Comparison of ENCODE assay signal across 8 mouse cellular contexts in genomic region chr8:117256292-117256938, GRCm38 (mm10). TPM values are rescaled to one million over a fixed set of nuclear protein-coding genes. Genes with fewer than 3 reads are reported as not detected.
DNase-seq lines count a peak whose midpoint lies in the region; ATAC-seq and TF ChIP-seq lines count a peak whose summit lies in the region.

No protein-coding gene starts in this region.

- under 1% methylated on average over 40 of the region's 92 CpGs for WGBS in forebrain, embryonic 12.5 days
- WGBS in heart, postnatal 0 days = under 1% methylated on average over 60 of the region's 92 CpGs
- WGBS in liver, embryonic 16.5 days (ENCODE audit: insufficient replicate concordance) = under 1% methylated on average over 54 of the region's 92 CpGs
- WGBS in neural tube, embryonic 12.5 days = under 1% methylated on average over 90 of the region's 92 CpGs
- WGBS in stomach, postnatal 0 days = under 1% methylated on average over 24 of the region's 92 CpGs

- peak overlapping the region; percentile 75 for H3K4me2 ChIP-seq in forebrain, embryonic 12.5 days
- peak overlapping the region; percentile 93 for H3K4me2 ChIP-seq in heart, postnatal 0 days (ENCODE audit: low read depth, low read length)
- H3K4me2 ChIP-seq in liver, embryonic 16.5 days (ENCODE audit: low read depth, low read length) = peak overlapping the region; percentile 86
- H3K4me2 ChIP-seq in neural tube, embryonic 12.5 days (replicated peaks) = peak overlapping the region; percentile 83
- H3K4me2 ChIP-seq in stomach, postnatal 0 days (replicated peaks; ENCODE audit: low read depth) = peak overlapping the region; percentile 75

- ATAC-seq in forebrain, embryonic 12.5 days (ENCODE audit: low FRiP score) = peak; percentile 91
- peak; percentile 93 for ATAC-seq in heart, postnatal 0 days (ENCODE audit: insufficient read depth, low read depth)
- ATAC-seq in liver, embryonic 16.5 days (ENCODE audit: low read depth) = peak; percentile 91
- peak; percentile 85 for ATAC-seq in neural tube, embryonic 12.5 days (ENCODE audit: low FRiP score, low read depth)
- peak; percentile 91 for ATAC-seq in stomach, postnatal 0 days (ENCODE audit: low FRiP score, low TSS enrichment)

- peaks cover 36% of the 10 kb centered on the region for H3K27me3 ChIP-seq in E14TG2a.4 (ENCODE audit: insufficient read depth, low read length)
- H3K27me3 ChIP-seq in forebrain, embryonic 12.5 days = no peaks in the 10 kb centered on the region
- H3K27me3 ChIP-seq in heart, postnatal 0 days (ENCODE audit: control insufficient read depth, insufficient read depth, low read length) = no peaks in the 10 kb centered on the region
- H3K27me3 ChIP-seq in liver, embryonic 16.5 days (ENCODE audit: control insufficient read depth, insufficient read depth, low read depth, low read length) = no peaks in the 10 kb centered on the region
- no peaks in the 10 kb centered on the region for H3K27me3 ChIP-seq in neural tube, embryonic 12.5 days (replicated peaks)
- H3K27me3 ChIP-seq in stomach, postnatal 0 days (ENCODE audit: control insufficient read depth, insufficient read depth, low read length) = no peaks in the 10 kb centered on the region

- peaks cover 6% of the 10 kb centered on the region; the same call in 1 of the 2 replicates for H3K36me3 ChIP-seq in E14TG2a.4 (ENCODE audit: insufficient read depth, low read length)
- no peaks in the 10 kb centered on the region for H3K36me3 ChIP-seq in forebrain, embryonic 12.5 days (replicated peaks)
- no peaks in the 10 kb centered on the region for H3K36me3 ChIP-seq in heart, postnatal 0 days (replicated peaks; ENCODE audit: control insufficient read depth, insufficient read depth, low read length)
- no peaks in the 10 kb centered on the region for H3K36me3 ChIP-seq in liver, embryonic 16.5 days (ENCODE audit: control insufficient read depth, insufficient read depth)
- H3K36me3 ChIP-seq in neural tube, embryonic 12.5 days = no peaks in the 10 kb centered on the region
- no peaks in the 10 kb centered on the region for H3K36me3 ChIP-seq in stomach, postnatal 0 days (ENCODE audit: control insufficient read depth, insufficient read depth, low read length)

- peak; percentile 84 for DNase-seq in c-Kit-positive CD71-positive TER-119-positive erythroid progenitor cells, embryonic 14.5 days (ENCODE audit: low spot score)
- peak; percentile 87 for DNase-seq in heart, postnatal 0 days (ENCODE audit: low spot score)
- peak; percentile 97 for DNase-seq in kidney, postnatal 4 days
- DNase-seq in stomach, postnatal 0 days (ENCODE audit: low spot score) = peak; percentile 96

- TF ChIP-seq CTCF in E14TG2a.4 (conservative IDR thresholded peaks at IDR 0.05; ENCODE audit: low read length) = no peak
- TF ChIP-seq CTCF in heart, postnatal 0 days (IDR thresholded peaks at IDR 0.05; ENCODE audit: low read depth) = no peak
- no peak for TF ChIP-seq CTCF in stomach, postnatal 0 days (IDR thresholded peaks at IDR 0.05; ENCODE audit: low read depth)

- H3K9me3 ChIP-seq in E14TG2a.4 (ENCODE audit: low read length) = no peaks in the 10 kb centered on the region
- 0 out of 2 replicates have a peak, but pooled peaks cover 2% of the 10 kb centered on the region for H3K9me3 ChIP-seq in forebrain, embryonic 12.5 days
- H3K9me3 ChIP-seq in heart, postnatal 0 days (replicated peaks; ENCODE audit: control insufficient read depth, low read length) = no peaks in the 10 kb centered on the region
- H3K9me3 ChIP-seq in liver, embryonic 16.5 days (replicated peaks; ENCODE audit: control insufficient read depth, low read length) = peaks cover 2% of the 10 kb centered on the region; the same call in 1 of the 2 replicates
- H3K9me3 ChIP-seq in neural tube, embryonic 12.5 days = no peaks in the 10 kb centered on the region
- no peaks in the 10 kb centered on the region for H3K9me3 ChIP-seq in stomach, postnatal 0 days (ENCODE audit: control insufficient read depth, low read length)

- H3K27ac ChIP-seq in forebrain, embryonic 12.5 days = peak overlapping the region; percentile 82
- H3K27ac ChIP-seq in heart, postnatal 0 days (ENCODE audit: low read depth) = peak overlapping the region; percentile 81
- H3K27ac ChIP-seq in liver, embryonic 16.5 days (ENCODE audit: low read length) = peak overlapping the region; percentile 83
- H3K27ac ChIP-seq in neural tube, embryonic 12.5 days = peak overlapping the region; percentile 82
- H3K27ac ChIP-seq in stomach, postnatal 0 days (replicated peaks) = peak overlapping the region; percentile 95

- H3K4me1 ChIP-seq in E14TG2a.4 (replicated peaks; ENCODE audit: low read depth, low read length) = peaks cover 71% of the 10 kb centered on the region
- H3K4me1 ChIP-seq in forebrain, embryonic 12.5 days = peaks cover 37% of the 10 kb centered on the region
- peaks cover 17% of the 10 kb centered on the region; the same call in 1 of the 2 replicates for H3K4me1 ChIP-seq in heart, postnatal 0 days (ENCODE audit: control insufficient read depth, insufficient read depth)
- peaks cover 37% of the 10 kb centered on the region for H3K4me1 ChIP-seq in liver, embryonic 16.5 days (ENCODE audit: control insufficient read depth, low read depth, low read length)
- peaks cover 36% of the 10 kb centered on the region for H3K4me1 ChIP-seq in neural tube, embryonic 12.5 days
- H3K4me1 ChIP-seq in stomach, postnatal 0 days (replicated peaks; ENCODE audit: control insufficient read depth, insufficient read depth) = peaks cover 4% of the 10 kb centered on the region; the same call in 1 of the 2 replicates

- peak overlapping the region; percentile 95 for H3K9ac ChIP-seq in forebrain, embryonic 12.5 days
- peak overlapping the region; percentile 88 for H3K9ac ChIP-seq in heart, postnatal 0 days (replicated peaks; ENCODE audit: low read depth, low read length)
- peak overlapping the region; percentile 96 for H3K9ac ChIP-seq in liver, embryonic 16.5 days (ENCODE audit: low read depth, low read length)
- peak overlapping the region; percentile 96 for H3K9ac ChIP-seq in neural tube, embryonic 12.5 days
- peak overlapping the region; percentile 94 for H3K9ac ChIP-seq in stomach, postnatal 0 days (ENCODE audit: low read length)

- H3K4me3 ChIP-seq in E14TG2a.4 (replicated peaks; ENCODE audit: low read length) = peak overlapping the region; percentile 90
- H3K4me3 ChIP-seq in forebrain, embryonic 12.5 days (replicated peaks) = peak overlapping the region; percentile 91
- peak overlapping the region; percentile 80 for H3K4me3 ChIP-seq in heart, postnatal 0 days (ENCODE audit: low read depth, low read length)
- H3K4me3 ChIP-seq in liver, embryonic 16.5 days (ENCODE audit: low read depth, low read length) = peak overlapping the region; percentile 93
- H3K4me3 ChIP-seq in neural tube, embryonic 12.5 days = peak overlapping the region; percentile 95
- peak overlapping the region; percentile 97 for H3K4me3 ChIP-seq in stomach, postnatal 0 days (ENCODE audit: low read depth, low read length)

- TF ChIP-seq EP300 in heart, postnatal 0 days (IDR thresholded peaks at IDR 0.05; ENCODE audit: low read depth) = no peak
- no peak for TF ChIP-seq EP300 in stomach, postnatal 0 days (optimal IDR thresholded peaks at IDR 0.05)

RNA-seq across cellular contexts. Expression of gene Cmip, which starts 0.4 kb away (rescaled TPM):
- 28.3 and 30.5 TPM in 2 replicates for polyA plus RNA-seq in forebrain, embryonic 12.5 days (2016; fragmentation: Nextera tagmentation; extraction: Ambion mirVana)
- total RNA-seq in heart, postnatal 0 days (2014; rRNA removed; ENCODE audit: low replicate concordance) = 11.1 and 19.6 TPM in 2 replicates
- polyA plus RNA-seq in heart, postnatal 0 days (2015; fragmentation: Nextera tagmentation; extraction: Ambion mirVana) = 4.9 and 5.7 TPM in 2 replicates
- 8.4 and 9.1 TPM in 2 replicates for polyA plus RNA-seq in liver, embryonic 16.5 days (2015; fragmentation: Nextera tagmentation; extraction: Ambion mirVana)
- polyA plus RNA-seq in neural tube, embryonic 12.5 days (2016; fragmentation: Nextera tagmentation; extraction: Ambion mirVana) = 106 and 112 TPM in 2 replicates
- 19.9 and 22.9 TPM in 2 replicates for polyA plus RNA-seq in stomach, postnatal 0 days (2015; fragmentation: Nextera tagmentation; extraction: Ambion mirVana)

Comparison
In these comparisons a context has a peak if more than half of its experiments do, and no peak if none do; other contexts are left out.
1. Peak in every context shown above with its lines: DNase-seq, ATAC-seq, H3K4me3 ChIP-seq and H3K27ac ChIP-seq.